Mouse (Mus musculus): ENCODE measurements around the gene Smok2a. TPM values are rescaled to one million over a fixed set of nuclear protein-coding genes. Genes with fewer than 3 reads are reported as not detected.

Gene Smok2a
- polyA plus RNA-seq (2012; rRNA removed), result not detected in 2 replicates

GRCm38 (mm10) chr17:13220888-13221287, at the start of gene Smok2a:
Gene Smok2a, plus strand, starts transcription at chr17:13221188.

DNA sequence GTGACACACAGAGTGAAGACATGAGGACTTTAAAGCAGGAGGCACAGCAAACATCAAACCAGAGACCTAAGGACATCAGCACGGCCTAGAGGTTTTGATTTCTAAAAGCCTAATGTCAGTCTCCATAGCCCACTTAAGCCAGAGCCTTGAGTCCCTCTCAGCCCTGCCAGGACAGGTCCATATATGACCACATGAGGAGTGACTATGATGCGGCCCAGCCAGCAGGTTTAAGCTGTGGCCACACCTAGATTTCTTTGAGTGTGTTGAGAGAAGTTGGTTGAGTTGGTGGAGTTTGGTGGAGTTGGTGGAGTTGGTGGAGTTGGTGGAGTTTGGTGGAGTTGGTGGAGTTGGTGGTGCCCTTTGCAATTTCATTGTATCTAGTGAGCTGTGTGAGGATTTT, 9.0 kb downstream of the Smok2a start, which contains the start of gene Smok2b:
TSS of gene Smok2b (plus strand) at position 301 of the 400 bp plus-strand sequence.

Other genes with a start within 250 kb of the Smok2a start
- gene Wtap, start 227.0 kb upstream of the Smok2a start, polyA plus RNA-seq (2012; rRNA removed), result 28.0 and 31.6 TPM in 2 replicates
- gene Sod2, start 214.3 kb upstream of the Smok2a start, polyA plus RNA-seq (2012; rRNA removed), result 91.4 and 92.0 TPM in 2 replicates
- gene Gpr31b, start 168.9 kb upstream of the Smok2a start, polyA plus RNA-seq (2012; rRNA removed), result 0.02 TPM in 1 of 2 replicates, not detected in the other
- 0.03 TPM in 2 replicates for gene Tcp10b, start 160.1 kb upstream of the Smok2a start, polyA plus RNA-seq (2012; rRNA removed)
- 0.01 TPM in 1 of 2 replicates, not detected in the other for gene Unc93a, start 89.4 kb upstream of the Smok2a start, polyA plus RNA-seq (2012; rRNA removed)
- gene Smok2b, start 9.1 kb downstream of the Smok2a start, polyA plus RNA-seq (2012; rRNA removed), result not detected in 2 replicates
- gene Tcp10c, start 133.4 kb downstream of the Smok2a start, polyA plus RNA-seq (2012; rRNA removed), result not detected in 2 replicates

Measured in liver, embryonic 14 days (tissue).